In the genomic region with DNA sequence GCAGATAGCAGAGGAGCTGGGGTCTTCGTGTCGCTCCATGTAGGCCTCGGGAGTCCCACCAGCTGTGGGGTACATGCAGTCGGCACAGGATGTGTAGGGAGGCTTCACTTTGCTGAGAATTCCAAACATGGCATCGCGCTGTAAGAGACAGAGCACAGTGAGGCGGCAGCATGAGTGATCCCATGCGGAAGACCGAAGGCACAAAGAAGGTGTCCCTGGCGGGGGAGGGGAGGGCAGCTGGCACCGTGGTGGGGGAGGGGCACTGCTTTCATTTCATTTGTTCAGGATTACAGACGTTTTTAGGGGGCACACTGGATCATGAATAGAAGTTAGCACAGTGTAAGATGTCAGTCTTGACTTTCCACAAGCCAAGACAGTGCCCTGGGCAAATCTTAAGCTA, we compare ENCODE assay signal across 1 mouse cellular context.
TF ChIP-seq lines count a peak whose summit lies in the region.

No protein-coding gene starts in this region.

TF ChIP-seq in ES-E14, 5 proteins besides CTCF, POLR2A, EP300 and RAD21 (continued from another document):
- no peak for TF ChIP-seq MAFK (IDR thresholded peaks at IDR 0.05; ENCODE audit: insufficient read depth, low read depth, low read length)
- TF ChIP-seq HCFC1 (IDR thresholded peaks at IDR 0.05; ENCODE audit: borderline replicate concordance, insufficient read depth, low read length) = no peak
- TF ChIP-seq ZNF384 (IDR thresholded peaks at IDR 0.05; ENCODE audit: low read depth, low read length) = no peak
